Mouse (Mus musculus) lung, postnatal 0 days (tissue): ENCODE measurements around the gene 2010109A12Rik.
A peak's percentile ranks its signal among the peaks of the same experiment; 100 is the strongest.

Source experiments
- CTCF ChIP-seq: IDR thresholded peaks from 2 replicates; pipeline ENCODE4 v1.5.1; 2016; ENCODE audit warnings: antibody characterized with exemption, mild to moderate bottlenecking
- EP300 ChIP-seq: IDR thresholded peaks from 2 replicates; pipeline ENCODE4 v1.6.1; 2016; ENCODE audit warnings: antibody characterized with exemption, mild to moderate bottlenecking, control low read depth

- no peak for TF ChIP-seq CTCF
- TF ChIP-seq EP300, result peak; percentile 84
These were observed at the start of gene 2010109A12Rik, which contains the start of gene Ccni for GRCm38 (mm10) chr5:93206109-93207005.
